Mouse (Mus musculus): ENCODE measurements around the gene Tnr. TPM values are rescaled to one million over a fixed set of nuclear protein-coding genes. Genes with fewer than 3 reads are reported as not detected.

The Tnr gene
- polyA plus RNA-seq, 1 experiment from 2014 or later: not detected

- no peak overlapping the region for H3K27ac ChIP-seq (ENCODE audit: low read depth, low read length)
- ATAC-seq (ENCODE audit: low FRiP score, low TSS enrichment): no peak
- no peaks in the 10 kb centered on the region for H3K36me3 ChIP-seq (ENCODE audit: control insufficient read depth, insufficient read depth, low read length)
- H3K4me1 ChIP-seq (ENCODE audit: control insufficient read depth, insufficient read depth, low read length): no peaks in the 10 kb centered on the region
- 64% methylated on average over 2 of the region's 2 CpGs for WGBS
- H3K9ac ChIP-seq (ENCODE audit: low read depth, low read length): no peak overlapping the region
- H3K4me3 ChIP-seq (ENCODE audit: low read length): no peak overlapping the region
- no peaks in the 10 kb centered on the region for H3K27me3 ChIP-seq (ENCODE audit: control insufficient read depth, insufficient read depth, low read length)
- no peaks in the 10 kb centered on the region for H3K9me3 ChIP-seq (ENCODE audit: control insufficient read depth, low read length)
- H3K4me2 ChIP-seq (replicated peaks; ENCODE audit: low read depth, low read length): no peak overlapping the region
These were observed 454.2 kb downstream of the Tnr start for GRCm38 (mm10) chr1:159977786-159978185.

DNA sequence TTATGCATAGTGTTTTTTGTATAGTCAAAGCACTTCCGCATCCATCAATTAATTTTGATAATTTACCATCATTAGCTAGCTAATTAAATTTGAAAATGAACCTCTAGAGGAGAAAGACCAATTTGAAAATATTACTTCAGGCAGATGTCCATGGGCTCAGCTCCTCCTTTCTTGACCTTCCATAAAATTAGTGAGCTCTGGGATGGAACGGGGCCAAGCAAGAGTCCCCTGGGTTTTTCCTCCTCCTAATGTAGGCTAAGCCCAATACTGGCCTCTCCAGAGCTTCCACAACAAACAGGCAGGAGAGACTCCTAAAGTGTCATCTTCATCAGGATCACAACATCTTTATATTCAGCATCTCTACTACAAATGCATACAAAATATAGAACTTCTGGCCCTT is 455.5 kb downstream of the Tnr start:
- Histone ChIP-seq H3K36me3 (ENCODE audit: control insufficient read depth, insufficient read depth, low read length) (no peaks in the 10 kb centered on the region), H3K4me1 (ENCODE audit: control insufficient read depth, insufficient read depth, low read length) (no peaks in the 10 kb centered on the region), H3K4me3 (ENCODE audit: low read length) (no peak overlapping the region), H3K27ac (ENCODE audit: low read depth, low read length) (no peak overlapping the region), H3K9me3 (ENCODE audit: control insufficient read depth, low read length) (no peaks in the 10 kb centered on the region), H3K4me2 (replicated peaks; ENCODE audit: low read depth, low read length) (no peak overlapping the region), H3K9ac (ENCODE audit: low read depth, low read length) (no peak overlapping the region), H3K27me3 (ENCODE audit: control insufficient read depth, insufficient read depth, low read length) (no peaks in the 10 kb centered on the region)
- ATAC-seq (ENCODE audit: low FRiP score, low TSS enrichment): no peak
- 71% methylated on average over 2 of the region's 2 CpGs for WGBS

GRCm38 (mm10) chr1:159980355-159980754 is 456.8 kb downstream of the Tnr start:
- Histone ChIP-seq H3K9ac (ENCODE audit: low read depth, low read length) (no peak overlapping the region), H3K4me1 (ENCODE audit: control insufficient read depth, insufficient read depth, low read length) (no peaks in the 10 kb centered on the region), H3K27me3 (ENCODE audit: control insufficient read depth, insufficient read depth, low read length) (no peaks in the 10 kb centered on the region), H3K4me3 (ENCODE audit: low read length) (no peak overlapping the region), H3K36me3 (ENCODE audit: control insufficient read depth, insufficient read depth, low read length) (no peaks in the 10 kb centered on the region), H3K27ac (ENCODE audit: low read depth, low read length) (no peak overlapping the region), H3K4me2 (replicated peaks; ENCODE audit: low read depth, low read length) (no peak overlapping the region), H3K9me3 (ENCODE audit: control insufficient read depth, low read length) (no peaks in the 10 kb centered on the region)
- no peak for ATAC-seq (ENCODE audit: low FRiP score, low TSS enrichment)
- WGBS: 84% methylated on average over 1 of the region's 1 CpGs

Data from kidney, embryonic 14.5 days (tissue).